Mouse (Mus musculus) MEL (cell line): Measurements from ENCODE around the gene Kcnb1. TPM values are rescaled to one million over a fixed set of nuclear protein-coding genes. Genes with fewer than 3 reads are reported as not detected.

Source experiments
- DNase-seq: peaks from one replicate; pipeline ENCODE4 v3.0.0; 2011; ENCODE audit warnings: low read depth, low spot score
- H3K27ac ChIP-seq: 2 replicates; pipeline ENCODE4 v1.5.1; 2012; ENCODE audit warnings: low read depth, mild to moderate bottlenecking, control low read depth, low read length, moderate library complexity; ENCODE audit not compliant: control insufficient read depth
- H3K27me3 ChIP-seq, 2 experiments: fragments of 150-350 bp in 1 of 2; sonication (generic) in 1 of 2; 2 replicates each; pipeline ENCODE4 v1.6.1; 2012; ENCODE audit warnings: low read length in 2 of 2, mild to moderate bottlenecking in 2 of 2, improper control_type of control experiment in 1 of 2, moderate library complexity in 1 of 2; ENCODE audit not compliant: insufficient read depth in 2 of 2, control insufficient read depth in 1 of 2
- H3K36me3 ChIP-seq, 2 experiments: 2 replicates each; pipeline ENCODE4 v1.6.1; 2012 to 2014; ENCODE audit warnings: low read length in 2 of 2, improper control_type of control experiment in 1 of 2, inconsistent platforms in 1 of 2, mild to moderate bottlenecking in 1 of 2; ENCODE audit not compliant: insufficient read depth in 2 of 2, control insufficient read depth in 1 of 2
- H3K4me1 ChIP-seq, 2 experiments: fragments of 150-350 bp in 1 of 2; sonication (generic) in 1 of 2; 2 replicates each; pipeline ENCODE4 v1.6.1; 2012; ENCODE audit warnings: low read length in 2 of 2, improper control_type of control experiment in 1 of 2, mild to moderate bottlenecking in 1 of 2; ENCODE audit not compliant: insufficient read depth in 2 of 2, control insufficient read depth in 1 of 2
- H3K4me3 ChIP-seq, 2 experiments: fragments of 150-350 bp in 1 of 2; sonication (generic) in 1 of 2; 2 replicates each; pipeline ENCODE4 v1.5.1; 2012; ENCODE audit warnings: low read depth in 2 of 2, low read length in 2 of 2, mild to moderate bottlenecking in 2 of 2, moderate library complexity in 2 of 2, control low read depth in 1 of 2, improper control_type of control experiment in 1 of 2; ENCODE audit not compliant: control insufficient read depth in 1 of 2, insufficient read depth in 1 of 2
- H3K79me2 ChIP-seq: 2 replicates; pipeline ENCODE4 v1.6.1; 2012; ENCODE audit warnings: mild to moderate bottlenecking, low read length, moderate library complexity; ENCODE audit not compliant: control insufficient read depth, poor library complexity, insufficient read depth
- H3K9ac ChIP-seq: 2 replicates; pipeline ENCODE4 v1.6.1; 2012; ENCODE audit warnings: low read depth, mild to moderate bottlenecking, control low read depth, low read length, moderate library complexity; ENCODE audit not compliant: control insufficient read depth, poor library complexity, severe bottlenecking
- H3K9me3 ChIP-seq: fragments of 150-350 bp; sonication (generic); replicated peaks from 2 replicates; pipeline ENCODE4 v1.6.1; 2012; ENCODE audit warnings: mild to moderate bottlenecking, low read length, improper control_type of control experiment, moderate library complexity; ENCODE audit not compliant: insufficient read depth
- BHLHE40 ChIP-seq: IDR thresholded peaks from 2 replicates; pipeline ENCODE4 v1.6.1; 2012; ENCODE audit warnings: low read depth, mild to moderate bottlenecking, inconsistent platforms, low read length, improper control_type of control experiment, borderline replicate concordance
- CHD1 ChIP-seq: IDR thresholded peaks from 2 replicates; pipeline ENCODE4 v1.6.1; 2012; ENCODE audit warnings: low read depth, mild to moderate bottlenecking, inconsistent platforms, low read length, improper control_type of control experiment
- CHD2 ChIP-seq: IDR thresholded peaks from 2 replicates; pipeline ENCODE4 v1.6.1; 2011; ENCODE audit warnings: low read length, improper control_type of control experiment
- CTCF ChIP-seq, 3 experiments: IDR thresholded peaks in 2 of 3; conservative IDR thresholded peaks in 1 of 3; 2 replicates each; pipeline ENCODE4 v1.5.1; 2011 to 2012; ENCODE audit warnings: low read length in 3 of 3, low read depth in 2 of 3, mild to moderate bottlenecking in 2 of 3, improper control_type of control experiment in 1 of 3, inconsistent platforms in 1 of 3, mixed read lengths in 1 of 3, moderate library complexity in 1 of 3; ENCODE audit not compliant: control insufficient read depth in 1 of 3, insufficient read depth in 1 of 3, poor library complexity in 1 of 3, severe bottlenecking in 1 of 3
- E2F4 ChIP-seq: IDR thresholded peaks from 2 replicates; pipeline ENCODE4 v1.6.1; 2011; ENCODE audit warnings: low read depth, low read length, improper control_type of control experiment, borderline replicate concordance
- ELF1 ChIP-seq: IDR thresholded peaks from 2 replicates; pipeline ENCODE4 v1.6.1; 2014; ENCODE audit warnings: low read depth, mild to moderate bottlenecking, inconsistent platforms, low read length, improper control_type of control experiment, moderate library complexity
- ETS1 ChIP-seq: IDR thresholded peaks from 2 replicates; pipeline ENCODE4 v1.6.1; 2012; ENCODE audit warnings: low read depth, mild to moderate bottlenecking, inconsistent platforms, low read length, improper control_type of control experiment, moderate library complexity
- GABPA ChIP-seq: IDR thresholded peaks from 2 replicates; pipeline ENCODE4 v1.6.1; 2012; ENCODE audit warnings: low read depth, mild to moderate bottlenecking, inconsistent platforms, low read length, improper control_type of control experiment, moderate library complexity
- GATA1 ChIP-seq: IDR thresholded peaks from 2 replicates; pipeline ENCODE4 v1.6.1; 2011; ENCODE audit warnings: low read depth, low read length, improper control_type of control experiment
- HCFC1 ChIP-seq: IDR thresholded peaks from 2 replicates; pipeline ENCODE4 v1.6.1; 2012; ENCODE audit warnings: low read depth, mild to moderate bottlenecking, inconsistent platforms, low read length, improper control_type of control experiment, moderate library complexity
- JUND ChIP-seq: IDR thresholded peaks from 2 replicates; pipeline ENCODE4 v1.6.1; 2011; ENCODE audit warnings: low read depth, mild to moderate bottlenecking, improper control_type of control experiment, low read length
- KAT2A ChIP-seq: conservative IDR thresholded peaks from 2 replicates; pipeline ENCODE4 v1.6.1; 2012; ENCODE audit warnings: low read depth, low read length, improper control_type of control experiment, inconsistent platforms
- MAFK ChIP-seq: IDR thresholded peaks from 2 replicates; pipeline ENCODE4 v1.6.1; 2011; ENCODE audit warnings: low read depth, mild to moderate bottlenecking, low read length, improper control_type of control experiment, borderline replicate concordance
- MAX ChIP-seq: IDR thresholded peaks from 2 replicates; pipeline ENCODE4 v1.6.1; 2011; ENCODE audit warnings: low read length, improper control_type of control experiment
- MAZ ChIP-seq: IDR thresholded peaks from 2 replicates; pipeline ENCODE4 v1.6.1; 2012; ENCODE audit warnings: low read depth, mild to moderate bottlenecking, inconsistent platforms, low read length, improper control_type of control experiment
- MEF2A ChIP-seq: IDR thresholded peaks from 2 replicates; pipeline ENCODE4 v1.6.1; 2014; ENCODE audit warnings: low read depth, mild to moderate bottlenecking, inconsistent platforms, low read length, improper control_type of control experiment; ENCODE audit not compliant: poor library complexity, insufficient replicate concordance, severe bottlenecking; ENCODE audit errors: extremely low read depth
- MXI1 ChIP-seq: IDR thresholded peaks from 2 replicates; pipeline ENCODE4 v1.6.1; 2011; ENCODE audit warnings: mild to moderate bottlenecking, low read depth, low read length, improper control_type of control experiment
- NELFE ChIP-seq: IDR thresholded peaks from 2 replicates; pipeline ENCODE4 v1.6.1; 2011; ENCODE audit warnings: low read depth, low read length, improper control_type of control experiment
- NRF1 ChIP-seq: IDR thresholded peaks from 2 replicates; pipeline ENCODE4 v1.6.1; 2014; ENCODE audit warnings: low read depth, mild to moderate bottlenecking, inconsistent platforms, low read length, improper control_type of control experiment, moderate library complexity; ENCODE audit not compliant: poor library complexity, insufficient read depth, severe bottlenecking
- RAD21 ChIP-seq: IDR thresholded peaks from 2 replicates; pipeline ENCODE4 v1.6.1; 2011; ENCODE audit warnings: mild to moderate bottlenecking, low read depth, low read length, improper control_type of control experiment
- TAL1 ChIP-seq: IDR thresholded peaks from 2 replicates; pipeline ENCODE4 v1.6.1; 2012; ENCODE audit warnings: mild to moderate bottlenecking, inconsistent platforms, low read length, moderate library complexity, mixed read lengths
- TBP ChIP-seq: IDR thresholded peaks from 2 replicates; pipeline ENCODE4 v1.8.0; 2011; ENCODE audit warnings: low read depth, low read length, improper control_type of control experiment
- UBTF ChIP-seq: IDR thresholded peaks from 2 replicates; pipeline ENCODE4 v1.6.1; 2012; ENCODE audit warnings: low read depth, mild to moderate bottlenecking, inconsistent platforms, low read length, improper control_type of control experiment, moderate library complexity, borderline replicate concordance; ENCODE audit not compliant: insufficient read depth
- USF1 ChIP-seq: IDR thresholded peaks from 2 replicates; pipeline ENCODE4 v1.6.1; 2014; ENCODE audit warnings: low read depth, mild to moderate bottlenecking, inconsistent platforms, low read length, improper control_type of control experiment, moderate library complexity
- USF2 ChIP-seq, 2 experiments: IDR thresholded peaks; 2 replicates each; pipeline ENCODE4 v1.6.1; 2011 to 2012; ENCODE audit warnings: improper control_type of control experiment in 2 of 2, low read length in 2 of 2, borderline replicate concordance in 1 of 2, inconsistent platforms in 1 of 2, low read depth in 1 of 2, mild to moderate bottlenecking in 1 of 2; ENCODE audit not compliant: insufficient read depth in 1 of 2
- ZC3H11A ChIP-seq: IDR thresholded peaks from 2 replicates; pipeline ENCODE4 v1.6.1; 2012; ENCODE audit warnings: low read depth, mild to moderate bottlenecking, inconsistent platforms, low read length, improper control_type of control experiment
- ZKSCAN1 ChIP-seq: IDR thresholded peaks from 2 replicates; pipeline ENCODE4 v1.6.1; 2012; ENCODE audit warnings: low read depth, mild to moderate bottlenecking, inconsistent platforms, low read length, improper control_type of control experiment, moderate library complexity
- ZNF384 ChIP-seq: IDR thresholded peaks from 2 replicates; pipeline ENCODE4 v1.6.1; 2012; ENCODE audit warnings: low read depth, mild to moderate bottlenecking, inconsistent platforms, low read length, improper control_type of control experiment
- polyA plus RNA-seq, 2 experiments: library from polyadenylated mRNA; stranded (reverse) in 1 of 2; unstranded in 1 of 2; fragments of >175 nt in 1 of 2; fragments of >200 nt in 1 of 2; gene quantifications; 2 replicates each; pipeline versions ENCODE4 v1.2.1 to v1.2.4; 2012; ENCODE audit warnings: low replicate concordance in 2 of 2, low read depth in 1 of 2; ENCODE audit not compliant: insufficient read length in 2 of 2, insufficient read depth in 1 of 2, missing spikeins in 1 of 2
- total RNA-seq: library from RNA; depleted of rRNA; stranded (reverse); fragments of 300-350 nt; gene quantifications from 2 replicates; pipeline ENCODE4 v1.2.3, GENCODE M21; 2012

The Kcnb1 gene
- total and polyA plus RNA-seq, 3 experiments = 0.39 to 3.6 TPM; not detected in 1

DNA sequence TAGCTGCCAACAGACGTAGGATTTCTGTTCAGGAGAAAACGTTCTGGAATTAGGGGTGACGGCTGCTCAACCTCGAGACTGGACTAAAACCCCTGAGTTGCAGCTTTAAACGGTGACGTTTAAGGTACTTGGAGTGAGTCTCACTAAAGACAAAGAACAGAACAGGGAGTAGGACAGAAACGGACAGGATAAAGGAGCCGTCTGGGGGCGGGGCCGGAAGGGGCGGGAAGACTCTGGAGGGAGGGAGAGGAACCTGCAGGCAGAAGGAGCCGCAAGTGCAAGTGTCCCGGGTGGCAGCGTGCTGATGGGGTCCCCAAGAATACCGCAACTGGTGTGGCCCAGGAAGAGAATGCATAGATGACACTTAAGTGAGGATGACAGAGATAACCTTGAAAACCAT is 40.6 kb upstream of the Kcnb1 start (continued):
- no peak for TF ChIP-seq USF1
- no peak for TF ChIP-seq TAL1
- TF ChIP-seq, all 39 proteins: peak for 10

GRCm38 (mm10) chr2:167224937-167225336 is 35.0 kb upstream of the Kcnb1 start:
- no peak overlapping the region for H3K9ac ChIP-seq
- H3K27ac ChIP-seq = no peak overlapping the region
- no peaks in the 10 kb centered on the region for H3K9me3 ChIP-seq
- TF ChIP-seq ELF1 (no peak), ETS1 (no peak), UBTF (no peak), MAZ (no peak), MEF2A (no peak), GATA1 (no peak), GABPA (no peak), MAFK (no peak), JUND (no peak), ZC3H11A (no peak), TAL1 (no peak), ZKSCAN1 (no peak), BHLHE40 (no peak), ZNF384 (no peak), TBP (no peak)
- no peaks in the 10 kb centered on the region; the same call in 1 of the 2 replicates for H3K79me2 ChIP-seq
- no peak for DNase-seq
- no peak overlapping the region for H3K4me3 ChIP-seq
- no peaks in the 10 kb centered on the region for H3K4me1 ChIP-seq
- H3K27me3 ChIP-seq = no peaks in the 10 kb centered on the region
- H3K36me3 ChIP-seq = no peaks in the 10 kb centered on the region; a peak in 1 of 4 replicates

DNA sequence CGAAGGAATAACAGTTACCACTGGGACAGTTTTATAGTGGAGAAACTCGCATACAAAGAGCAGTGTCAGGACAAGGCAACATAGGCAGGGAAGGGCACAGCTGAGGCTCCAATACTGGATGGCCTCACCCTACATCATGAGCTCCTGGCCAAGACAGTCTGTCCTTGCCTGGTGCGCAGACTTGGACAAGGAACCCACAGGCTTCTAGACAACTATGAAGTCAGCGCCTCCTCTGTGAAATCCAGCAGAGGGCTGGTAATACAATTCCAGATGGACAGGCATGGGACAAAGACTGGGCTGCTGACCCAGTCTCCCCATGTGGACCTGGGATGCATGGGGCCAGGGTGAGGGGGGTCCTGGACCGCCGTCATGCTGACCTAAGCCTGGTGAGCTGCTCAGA is 34.2 kb upstream of the Kcnb1 start:
- H3K79me2 ChIP-seq = no peaks in the 10 kb centered on the region; the same call in 1 of the 2 replicates
- H3K9me3 ChIP-seq = no peaks in the 10 kb centered on the region
- no peak overlapping the region for H3K9ac ChIP-seq
- no peak overlapping the region for H3K27ac ChIP-seq
- H3K4me3 ChIP-seq = no peak overlapping the region
- no peaks in the 10 kb centered on the region for H3K27me3 ChIP-seq
- H3K36me3 ChIP-seq = no peaks in the 10 kb centered on the region
- TF ChIP-seq E2F4 = no peak
- no peak for TF ChIP-seq CHD1
- TF ChIP-seq RAD21 = no peak
- TF ChIP-seq HCFC1 = no peak
- no peak for TF ChIP-seq MAX
- no peak for TF ChIP-seq NELFE
- no peak for TF ChIP-seq ETS1
- no peak for TF ChIP-seq BHLHE40
- TF ChIP-seq CHD2 = no peak
- no peak for TF ChIP-seq UBTF
- TF ChIP-seq MAZ = no peak
- TF ChIP-seq ZC3H11A = no peak
- TF ChIP-seq MXI1 = no peak
- TF ChIP-seq CTCF (IDR thresholded peaks at IDR 0.05 in 2 of 3, conservative IDR thresholded peaks at IDR 0.05 in 1 of 3; ENCODE audit: control insufficient read depth in 1 of 3, insufficient read depth in 1 of 3, low read depth in 2 of 3, low read length in 3 of 3, poor library complexity in 1 of 3, severe bottlenecking in 1 of 3) = no peak
- TF ChIP-seq KAT2A = no peak
- no peak for TF ChIP-seq USF2 (IDR thresholded peaks at IDR 0.05; ENCODE audit: borderline replicate concordance in 1 of 2, insufficient read depth in 1 of 2, low read depth in 1 of 2, low read length in 2 of 2)
- TF ChIP-seq NRF1 = no peak
- TF ChIP-seq GATA1 = no peak
- H3K4me1 ChIP-seq = no peaks in the 10 kb centered on the region
- no peak for DNase-seq
